Mouse (Mus musculus) lung, adult 2 months (tissue): ENCODE data around the gene Gimap9.

Experiments
- CTCF ChIP-seq: fragments of 200-500 bp; IDR thresholded peaks from 2 replicates; pipeline ENCODE4 v1.5.1; 2011; ENCODE audit warnings: mild to moderate bottlenecking, low read length, control low read depth; ENCODE audit not compliant: insufficient read depth
- POLR2A ChIP-seq: fragments of 200-500 bp; IDR thresholded peaks from 2 replicates; pipeline ENCODE4 v1.6.1; 2011; ENCODE audit warnings: low read depth, mild to moderate bottlenecking, control low read depth, low read length, borderline replicate concordance; ENCODE audit errors: extremely low read depth

DNA sequence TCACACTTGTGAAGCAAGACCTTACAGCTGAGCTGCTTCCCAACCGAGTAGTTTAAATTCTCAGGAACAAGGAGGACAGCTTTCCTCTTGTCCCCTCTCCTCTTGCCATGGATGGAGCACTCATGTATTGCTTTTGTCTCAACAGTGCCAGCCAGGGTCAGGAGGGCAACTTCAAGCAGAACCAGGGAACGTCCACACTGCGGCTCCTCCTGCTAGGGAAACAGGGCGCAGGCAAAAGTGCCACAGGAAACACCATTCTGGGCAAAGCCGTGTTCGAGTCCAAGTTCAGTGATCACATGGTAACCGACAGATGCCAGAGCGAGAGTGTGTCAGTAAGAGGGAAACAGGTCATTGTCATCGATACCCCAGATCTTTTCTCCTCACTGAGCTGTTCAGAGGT, 25.9 kb upstream of the Gimap9 start:
- no peak for TF ChIP-seq POLR2A
- no peak for TF ChIP-seq CTCF
